Mouse (Mus musculus): ENCODE measurements around the gene Cat. TPM values are rescaled to one million over a fixed set of nuclear protein-coding genes. Genes with fewer than 3 reads are reported as not detected.

The Cat gene
- total and polyA plus RNA-seq, 3 experiments: 29.8 to 84.7 (median 45.0) TPM

- H3K4me1 ChIP-seq (ENCODE audit: control insufficient read depth in 1 of 2, insufficient read depth in 2 of 2): no peaks in the 10 kb centered on the region
- DNase-seq (ENCODE audit: extremely low read depth): no peak
- H3K4me3 ChIP-seq (replicated peaks in 1 of 3; ENCODE audit: low read depth in 2 of 3, low read length in 2 of 3, poor library complexity in 1 of 3): no peak overlapping the region
- no peaks in the 10 kb centered on the region for H3K36me3 ChIP-seq (replicated peaks in 1 of 2; ENCODE audit: control insufficient read depth in 1 of 2, insufficient read depth in 1 of 2, low read length in 1 of 2)
- H3K4me2 ChIP-seq (ENCODE audit: insufficient read depth, low read depth, poor library complexity, severe bottlenecking): no peak overlapping the region
- H3K79me2 ChIP-seq (replicated peaks; ENCODE audit: control insufficient read depth, extremely low read depth, insufficient read depth, poor library complexity, severe bottlenecking): no peaks in the 10 kb centered on the region
- H3K9me3 ChIP-seq (replicated peaks; ENCODE audit: low read length): peaks cover 4% of the 10 kb centered on the region
- dilution Hi-C loops (cut with MboI; ENCODE audit: extremely low pct_ligation_motif_present, extremely low pct_unique_long_range_greater_than_20kb, low sequenced_read_pairs): no loop called here
- no peaks in the 10 kb centered on the region for H3K27me3 ChIP-seq (replicated peaks)
- no peak for TF ChIP-seq ELF1 (IDR thresholded peaks at IDR 0.05; ENCODE audit: low read depth, low read length)
- H3K9ac ChIP-seq (ENCODE audit: insufficient read depth, low read depth): no peak overlapping the region
- no peak overlapping the region for H3K27ac ChIP-seq (ENCODE audit: insufficient read depth, low read depth)
- in situ Hi-C loops (cut with MboI; ENCODE audit: low pct_ligation_motif_present, low pct_unique_long_range_greater_than_20kb, low sequenced_read_pairs): no loop called here
These were observed 19.5 kb upstream of the Cat start for GRCm38 (mm10) chr2:103504463-103504862.

GRCm38 (mm10) chr2:103500769-103501168 lies 15.8 kb upstream of the Cat start:
- no peak overlapping the region for H3K9ac ChIP-seq (ENCODE audit: insufficient read depth, low read depth)
- no peaks in the 10 kb centered on the region for H3K36me3 ChIP-seq (replicated peaks in 1 of 2; ENCODE audit: control insufficient read depth in 1 of 2, insufficient read depth in 1 of 2, low read length in 1 of 2)
- no peak for TF ChIP-seq USF1 (IDR thresholded peaks at IDR 0.05; ENCODE audit: low read depth, low read length)
- TF ChIP-seq MYC (IDR thresholded peaks at IDR 0.05; ENCODE audit: low read depth, low read length): no peak
- TF ChIP-seq MEF2A (IDR thresholded peaks at IDR 0.05; ENCODE audit: borderline replicate concordance, low read depth, low read length): no peak
- TF ChIP-seq NRF1 (IDR thresholded peaks at IDR 0.05; ENCODE audit: low read depth, low read length): no peak
- no peak for TF ChIP-seq TCF12 (IDR thresholded peaks at IDR 0.05; ENCODE audit: low read depth, low read length)
- no peak for TF ChIP-seq MAX (IDR thresholded peaks at IDR 0.05; ENCODE audit: low read length)
- TF ChIP-seq MAFK (IDR thresholded peaks at IDR 0.05; ENCODE audit: insufficient replicate concordance, low read length): no peak
- peaks cover 7 to 12% of the 10 kb centered on the region in 2 experiments for H3K4me1 ChIP-seq (ENCODE audit: control insufficient read depth in 1 of 2, insufficient read depth in 2 of 2)
- peaks cover 4% of the 10 kb centered on the region for H3K9me3 ChIP-seq (replicated peaks; ENCODE audit: low read length)
- in situ Hi-C loops (cut with MboI; ENCODE audit: low pct_ligation_motif_present, low pct_unique_long_range_greater_than_20kb, low sequenced_read_pairs): no loop called here
- no peak overlapping the region for H3K4me3 ChIP-seq (replicated peaks in 1 of 3; ENCODE audit: low read depth in 2 of 3, low read length in 2 of 3, poor library complexity in 1 of 3)
- no peak overlapping the region for H3K4me2 ChIP-seq (ENCODE audit: insufficient read depth, low read depth, poor library complexity, severe bottlenecking)
- no peak overlapping the region for H3K27ac ChIP-seq (ENCODE audit: insufficient read depth, low read depth)
- no peaks in the 10 kb centered on the region for H3K27me3 ChIP-seq (replicated peaks)
- dilution Hi-C loops (cut with MboI; ENCODE audit: extremely low pct_ligation_motif_present, extremely low pct_unique_long_range_greater_than_20kb, low sequenced_read_pairs): no loop called here
- no peaks in the 10 kb centered on the region for H3K79me2 ChIP-seq (replicated peaks; ENCODE audit: control insufficient read depth, extremely low read depth, insufficient read depth, poor library complexity, severe bottlenecking)
- no peak for DNase-seq (ENCODE audit: extremely low read depth)

GRCm38 (mm10) chr2:103495633-103496418 lies 10.9 kb upstream of the Cat start:
- Histone ChIP-seq H3K4me3 (replicated peaks in 1 of 3; ENCODE audit: low read depth in 2 of 3, low read length in 2 of 3, poor library complexity in 1 of 3) (no peak overlapping the region), H3K27me3 (replicated peaks) (no peaks in the 10 kb centered on the region), H3K79me2 (replicated peaks; ENCODE audit: control insufficient read depth, extremely low read depth, insufficient read depth, poor library complexity, severe bottlenecking) (no peaks in the 10 kb centered on the region), H3K9ac (ENCODE audit: insufficient read depth, low read depth) (no peak overlapping the region), H3K27ac (ENCODE audit: insufficient read depth, low read depth) (no peak overlapping the region), H3K4me1 (ENCODE audit: control insufficient read depth in 1 of 2, insufficient read depth in 2 of 2) (peaks cover 20 to 33% of the 10 kb centered on the region in 2 experiments), H3K4me2 (ENCODE audit: insufficient read depth, low read depth, poor library complexity, severe bottlenecking) (no peak overlapping the region), H3K9me3 (replicated peaks; ENCODE audit: low read length) (no peaks in the 10 kb centered on the region), H3K36me3 (replicated peaks in 1 of 2; ENCODE audit: control insufficient read depth in 1 of 2, insufficient read depth in 1 of 2, low read length in 1 of 2) (no peaks in the 10 kb centered on the region)
- dilution Hi-C loops (cut with MboI; ENCODE audit: extremely low pct_ligation_motif_present, extremely low pct_unique_long_range_greater_than_20kb, low sequenced_read_pairs) (no loop called here), in situ Hi-C loops (cut with MboI; ENCODE audit: low pct_ligation_motif_present, low pct_unique_long_range_greater_than_20kb, low sequenced_read_pairs) (no loop called here)
- peak; percentile 88 for DNase-seq (ENCODE audit: extremely low read depth)
- TF ChIP-seq MAFK (IDR thresholded peaks at IDR 0.05; ENCODE audit: insufficient replicate concordance, low read length) (peak; percentile 94), ZKSCAN1 (IDR thresholded peaks at IDR 0.05; ENCODE audit: borderline replicate concordance, low read depth, low read length) (no peak), NRF1 (IDR thresholded peaks at IDR 0.05; ENCODE audit: low read depth, low read length) (no peak), BHLHE40 (IDR thresholded peaks at IDR 0.05; ENCODE audit: low read depth, low read length) (0 out of 2 replicates have a peak, but pooled peaks have one; percentile 19), CHD2 (IDR thresholded peaks at IDR 0.05; ENCODE audit: low read length) (no peak), ETS1 (conservative IDR thresholded peaks at IDR 0.05; ENCODE audit: low read depth, low read length) (peak; percentile 51; the same call in 1 of the 2 replicates), MYC (IDR thresholded peaks at IDR 0.05; ENCODE audit: low read depth, low read length) (peak; percentile 92), EP300 (IDR thresholded peaks at IDR 0.05; ENCODE audit: low read length) (peak; percentile 38; the same call in 1 of the 2 replicates), TCF12 (IDR thresholded peaks at IDR 0.05; ENCODE audit: low read depth, low read length) (no peak), MXI1 (IDR thresholded peaks at IDR 0.05; ENCODE audit: low read depth, low read length) (peak; percentile 50; the same call in 1 of the 2 replicates), NELFE (IDR thresholded peaks at IDR 0.05; ENCODE audit: low read depth, low read length) (no peak), MEF2A (IDR thresholded peaks at IDR 0.05; ENCODE audit: borderline replicate concordance, low read depth, low read length) (peak; percentile 76; the same call in 1 of the 2 replicates), JUN (IDR thresholded peaks at IDR 0.05; ENCODE audit: insufficient read depth, low read depth, low read length) (peak; percentile 19; the same call in 1 of the 2 replicates), CHD1 (IDR thresholded peaks at IDR 0.05; ENCODE audit: low read depth, low read length) (no peak), KAT2A (IDR thresholded peaks at IDR 0.05; ENCODE audit: insufficient replicate concordance, low read length) (no peak), JUND (conservative IDR thresholded peaks at IDR 0.05; ENCODE audit: low read depth, low read length) (peak; percentile 62; the same call in 1 of the 2 replicates), MAX (IDR thresholded peaks at IDR 0.05; ENCODE audit: low read length) (peak; percentile 80)
